Mouse (Mus musculus): ENCODE data around the gene Omd.

The Omd gene

DNA sequence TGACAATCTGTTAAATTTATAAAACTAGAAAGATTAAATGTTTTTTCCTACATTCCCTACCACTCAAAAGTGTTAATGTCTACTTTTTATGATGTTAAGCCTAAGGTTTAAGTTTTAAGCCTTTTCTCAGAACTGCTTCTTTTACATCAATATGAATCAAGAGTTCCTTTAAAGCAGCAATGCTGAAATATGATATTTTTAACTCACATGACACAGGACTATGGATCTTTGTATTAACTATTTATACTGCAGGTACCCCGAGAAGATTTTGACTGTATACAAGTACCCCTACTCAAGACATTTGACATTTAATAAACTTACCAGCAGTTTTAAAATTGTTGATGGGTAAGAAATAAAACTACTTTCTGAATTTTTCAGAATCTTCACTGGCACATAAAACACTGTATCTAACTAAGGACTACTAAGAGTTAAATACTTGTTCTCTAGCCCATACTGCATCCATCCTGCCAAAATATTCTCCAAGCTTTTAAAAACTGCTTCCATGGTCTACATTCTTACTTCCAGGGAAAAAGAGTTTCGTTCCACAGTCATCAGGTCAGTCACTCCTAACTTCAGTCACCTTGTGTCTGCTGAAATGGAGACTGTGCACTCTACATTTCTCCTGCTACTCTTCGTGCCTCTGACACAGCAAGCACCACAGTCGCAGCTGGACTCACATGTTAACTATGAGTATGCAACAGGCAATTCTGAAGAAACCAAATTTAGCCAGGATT is 26.5 kb downstream of the Omd start:
- DNase-seq (ENCODE audit: low read depth, low spot score), result no peak

- no peak for DNase-seq (ENCODE audit: low read depth, low spot score)
Observed at GRCm38 (mm10) chr13:49617021-49617420, 34.8 kb downstream of the Omd start.

- no peak for DNase-seq (ENCODE audit: low read depth, low spot score)
Observed at GRCm38 (mm10) chr13:49618365-49618764, 36.1 kb downstream of the Omd start.

- no peak for DNase-seq (ENCODE audit: low read depth, low spot score)
Observed at GRCm38 (mm10) chr13:49623216-49623615, 41.0 kb downstream of the Omd start.

- no peak for DNase-seq (ENCODE audit: low read depth, low spot score)
Observed at GRCm38 (mm10) chr13:49628167-49628566, 45.9 kb downstream of the Omd start.

DNA sequence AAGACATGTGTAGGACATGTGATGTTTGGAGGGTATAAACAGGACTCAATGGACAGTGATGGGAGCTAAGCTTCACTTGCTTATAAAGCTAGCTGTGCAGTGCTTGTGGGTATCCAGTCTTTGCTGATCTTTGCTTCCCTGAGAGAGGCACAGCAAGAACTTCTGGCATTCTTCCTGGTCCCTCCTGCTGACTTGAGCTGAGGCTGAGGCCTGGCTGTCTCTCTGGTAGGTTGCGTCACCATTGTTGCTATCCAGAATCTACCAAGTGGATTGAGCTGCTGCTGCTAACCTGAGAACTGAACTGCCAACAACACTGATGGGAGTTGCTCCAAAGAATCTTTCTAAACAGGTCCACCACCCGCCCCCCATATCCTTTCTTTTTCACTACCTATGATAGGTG is 46.8 kb downstream of the Omd start:
- DNase-seq (ENCODE audit: low read depth, low spot score), result no peak

GRCm38 (mm10) chr13:49639965-49640364 is 57.7 kb downstream of the Omd start:
- DNase-seq (ENCODE audit: low read depth, low spot score), result no peak

Measured in R1 (cell line).